Mouse (Mus musculus) megakaryocyte, embryonic 14.5 days (primary cell): ENCODE data around the gene Ckb. TPM values are rescaled to one million over a fixed set of nuclear protein-coding genes. Genes with fewer than 3 reads are reported as not detected.

Experiments
- H3K27me3 ChIP-seq: replicated peaks from 2 replicates; pipeline ENCODE3; 2012; ENCODE audit warnings: inconsistent platforms
- H3K36me3 ChIP-seq: replicated peaks from 2 replicates; pipeline ENCODE3; 2012; ENCODE audit warnings: low read length, inconsistent platforms, mixed read lengths
- H3K4me1 ChIP-seq: 2 replicates; pipeline ENCODE4 v1.6.1; 2012; ENCODE audit warnings: inconsistent platforms
- H3K4me3 ChIP-seq: replicated peaks from 2 replicates; pipeline ENCODE3; 2012; ENCODE audit warnings: moderate library complexity, mild to moderate bottlenecking, inconsistent platforms
- H3K9me3 ChIP-seq: 2 replicates; pipeline ENCODE4 v1.6.1; 2012; ENCODE audit warnings: inconsistent platforms
- FLI1 ChIP-seq: IDR thresholded peaks from 2 replicates; pipeline ENCODE4 v1.6.1; 2012; ENCODE audit warnings: low read length, inconsistent platforms, mixed read lengths
- GATA1 ChIP-seq: IDR thresholded peaks from 3 replicates; pipeline ENCODE4 v1.6.1; 2012; ENCODE audit warnings: mixed read lengths, low read length, inconsistent platforms, borderline replicate concordance
- polyA plus RNA-seq: library from polyadenylated mRNA; stranded (reverse); fragments of >175 nt; gene quantifications from 2 replicates; pipeline ENCODE4 v1.2.3, GENCODE M21; 2012; ENCODE audit warnings: low replicate concordance; ENCODE audit not compliant: insufficient read depth

Ckb gene
- polyA plus RNA-seq, 1 experiment = 102 TPM

GRCm38 (mm10) chr12:111693341-111694270 is 21.5 kb upstream of the Ckb start:
- H3K36me3 ChIP-seq = no peaks in the 10 kb centered on the region
- no peak overlapping the region for H3K4me3 ChIP-seq
- no peaks in the 10 kb centered on the region for H3K9me3 ChIP-seq
- peaks cover 71% of the 10 kb centered on the region for H3K4me1 ChIP-seq
- H3K27me3 ChIP-seq = peaks cover 32% of the 10 kb centered on the region
- TF ChIP-seq FLI1 = no peak
- no peak for TF ChIP-seq GATA1

GRCm38 (mm10) chr12:111692899-111693298 is 20.8 kb upstream of the Ckb start:
- Histone ChIP-seq H3K4me3 (no peak overlapping the region), H3K27me3 (peaks cover 31% of the 10 kb centered on the region), H3K4me1 (peaks cover 72% of the 10 kb centered on the region), H3K36me3 (no peaks in the 10 kb centered on the region), H3K9me3 (no peaks in the 10 kb centered on the region)
- TF ChIP-seq FLI1 (no peak), GATA1 (no peak)

GRCm38 (mm10) chr12:111691346-111691872 is 19.3 kb upstream of the Ckb start:
- Histone ChIP-seq H3K9me3 (no peaks in the 10 kb centered on the region), H3K27me3 (peaks cover 42% of the 10 kb centered on the region), H3K36me3 (no peaks in the 10 kb centered on the region), H3K4me3 (peak overlapping the region; percentile 56), H3K4me1 (peaks cover 74% of the 10 kb centered on the region)
- TF ChIP-seq GATA1 (no peak), FLI1 (no peak)

GRCm38 (mm10) chr12:111689426-111689825 is 17.3 kb upstream of the Ckb start:
- TF ChIP-seq GATA1 = no peak
- no peak for TF ChIP-seq FLI1

GRCm38 (mm10) chr12:111688069-111688428 is 15.9 kb upstream of the Ckb start:
- Histone ChIP-seq H3K27me3 (peaks cover 49% of the 10 kb centered on the region), H3K9me3 (no peaks in the 10 kb centered on the region), H3K4me1 (peaks cover 49% of the 10 kb centered on the region), H3K36me3 (peaks cover 14% of the 10 kb centered on the region), H3K4me3 (no peak overlapping the region)
- TF ChIP-seq GATA1 = no peak

More at GRCm38 (mm10) chr12:111689426-111689825, 17.3 kb upstream of the Ckb start:
- peaks cover under 1% of the 10 kb centered on the region for H3K36me3 ChIP-seq
- no peak overlapping the region for H3K4me3 ChIP-seq
- H3K4me1 ChIP-seq = peaks cover 61% of the 10 kb centered on the region
- H3K27me3 ChIP-seq = peaks cover 49% of the 10 kb centered on the region
- H3K9me3 ChIP-seq = no peaks in the 10 kb centered on the region

GRCm38 (mm10) chr12:111687350-111688068 is 15.4 kb upstream of the Ckb start:
- Histone ChIP-seq H3K9me3 (no peaks in the 10 kb centered on the region), H3K4me1 (peaks cover 49% of the 10 kb centered on the region), H3K27me3 (peaks cover 49% of the 10 kb centered on the region), H3K36me3 (peaks cover 19% of the 10 kb centered on the region), H3K4me3 (no peak overlapping the region)
- no peak for TF ChIP-seq GATA1
- no peak for TF ChIP-seq FLI1

GRCm38 (mm10) chr12:111686390-111686789 is 14.3 kb upstream of the Ckb start:
- peak overlapping the region; percentile 25 for H3K4me3 ChIP-seq
- peaks cover 47% of the 10 kb centered on the region for H3K27me3 ChIP-seq
- peaks cover 43% of the 10 kb centered on the region for H3K4me1 ChIP-seq
- TF ChIP-seq GATA1 = no peak
- no peak for TF ChIP-seq FLI1
- H3K9me3 ChIP-seq = no peaks in the 10 kb centered on the region
- H3K36me3 ChIP-seq = peaks cover 30% of the 10 kb centered on the region

- peaks cover 21% of the 10 kb centered on the region for H3K27me3 ChIP-seq
- H3K9me3 ChIP-seq = no peaks in the 10 kb centered on the region
- H3K4me3 ChIP-seq = no peak overlapping the region
- TF ChIP-seq FLI1 (no peak), GATA1 (no peak)
- peaks cover 49% of the 10 kb centered on the region for H3K4me1 ChIP-seq
- peaks cover 47% of the 10 kb centered on the region for H3K36me3 ChIP-seq
Observed at GRCm38 (mm10) chr12:111682806-111683205, 10.7 kb upstream of the Ckb start.

- H3K4me3 ChIP-seq = no peak overlapping the region
- peaks cover 13% of the 10 kb centered on the region for H3K27me3 ChIP-seq
- H3K36me3 ChIP-seq = peaks cover 47% of the 10 kb centered on the region
- no peak for TF ChIP-seq FLI1
- no peak for TF ChIP-seq GATA1
- H3K4me1 ChIP-seq = peaks cover 53% of the 10 kb centered on the region
- no peaks in the 10 kb centered on the region for H3K9me3 ChIP-seq
Observed at GRCm38 (mm10) chr12:111682003-111682402, 9.9 kb upstream of the Ckb start.

- peaks cover 47% of the 10 kb centered on the region for H3K36me3 ChIP-seq
Observed at GRCm38 (mm10) chr12:111681305-111681704, 9.2 kb upstream of the Ckb start.

More at GRCm38 (mm10) chr12:111681305-111681704, 9.2 kb upstream of the Ckb start:
- Histone ChIP-seq H3K9me3 (no peaks in the 10 kb centered on the region), H3K4me3 (no peak overlapping the region), H3K27me3 (peaks cover 6% of the 10 kb centered on the region), H3K4me1 (peaks cover 55% of the 10 kb centered on the region)
- no peak for TF ChIP-seq FLI1
- TF ChIP-seq GATA1 = no peak
